Mouse (Mus musculus) limb, embryonic 11.5 days (tissue): Measurements from ENCODE around the gene Lsm12. TPM values are rescaled to one million over a fixed set of nuclear protein-coding genes. Genes with fewer than 3 reads are reported as not detected.
A peak's percentile ranks its signal among the peaks of the same experiment; 100 is the strongest.

Source experiments
- ATAC-seq: fragments of 200-750 bp; cut with Nextera tagmentation; 2 replicates; pipeline ENCODE4 v1.8.0; 2017; ENCODE audit warnings: low read depth; ENCODE audit not compliant: insufficient number of reproducible peaks, low FRiP score, low TSS enrichment
- DNase-seq: peaks from one replicate; pipeline ENCODE4 v3.0.0-alpha.2; 2015; ENCODE audit warnings: low spot score
- H3K27ac ChIP-seq: fragments of 300-500 bp; sonication (generic); replicated peaks from 2 replicates; pipeline ENCODE4 v1.5.1; 2014; ENCODE audit warnings: low read depth, mild to moderate bottlenecking, low read length
- H3K27me3 ChIP-seq: fragments of 300-500 bp; sonication (generic); 2 replicates; pipeline ENCODE4 v1.6.1; 2014; ENCODE audit warnings: mild to moderate bottlenecking, low read length, mixed read lengths; ENCODE audit not compliant: control insufficient read depth, insufficient read depth
- H3K36me3 ChIP-seq: fragments of 300-500 bp; sonication (generic); 2 replicates; pipeline ENCODE4 v1.6.1; 2014; ENCODE audit warnings: mild to moderate bottlenecking, low read length, moderate library complexity, mixed read lengths; ENCODE audit not compliant: control insufficient read depth, insufficient read depth
- H3K4me1 ChIP-seq: fragments of 300-500 bp; sonication (generic); 2 replicates; pipeline ENCODE4 v1.6.1; 2014; ENCODE audit warnings: low read length, mixed read lengths; ENCODE audit not compliant: control insufficient read depth, insufficient read depth
- H3K4me2 ChIP-seq: fragments of 300-500 bp; sonication (generic); 2 replicates; pipeline ENCODE4 v1.6.1; 2014; ENCODE audit warnings: low read depth, mild to moderate bottlenecking, moderate library complexity; ENCODE audit not compliant: severe bottlenecking
- H3K4me3 ChIP-seq: fragments of 300-500 bp; sonication (generic); 2 replicates; pipeline ENCODE4 v1.5.1; 2014; ENCODE audit warnings: low read depth, low read length
- H3K9ac ChIP-seq: fragments of 300-500 bp; sonication (generic); 2 replicates; pipeline ENCODE4 v1.6.1; 2014; ENCODE audit warnings: mild to moderate bottlenecking, low read length
- H3K9me3 ChIP-seq: fragments of 300-500 bp; sonication (generic); 2 replicates; pipeline ENCODE4 v1.6.1; 2016; ENCODE audit warnings: low read length; ENCODE audit not compliant: control insufficient read depth
- WGBS: fragments of 180-500 bp; shearing (Covaris S2); extraction: QIAGEN DNeasy Blood & Tissue Kit; methylation state at CpG from one replicate; pipeline ENCODE4 v1.1.7; 2014; 5-methylcytosine and 5-hydroxymethylcytosine counted together
- polyA plus RNA-seq: library from polyadenylated mRNA; unstranded; fragments of >200 nt; fragmentation: Nextera tagmentation; extraction: Ambion mirVana; gene quantifications from 2 replicates; pipeline ENCODE4 v1.2.1, GENCODE M21; 2014

The Lsm12 gene
- polyA plus RNA-seq, 1 experiment from 2014 or later, result 74.5 TPM

DNA sequence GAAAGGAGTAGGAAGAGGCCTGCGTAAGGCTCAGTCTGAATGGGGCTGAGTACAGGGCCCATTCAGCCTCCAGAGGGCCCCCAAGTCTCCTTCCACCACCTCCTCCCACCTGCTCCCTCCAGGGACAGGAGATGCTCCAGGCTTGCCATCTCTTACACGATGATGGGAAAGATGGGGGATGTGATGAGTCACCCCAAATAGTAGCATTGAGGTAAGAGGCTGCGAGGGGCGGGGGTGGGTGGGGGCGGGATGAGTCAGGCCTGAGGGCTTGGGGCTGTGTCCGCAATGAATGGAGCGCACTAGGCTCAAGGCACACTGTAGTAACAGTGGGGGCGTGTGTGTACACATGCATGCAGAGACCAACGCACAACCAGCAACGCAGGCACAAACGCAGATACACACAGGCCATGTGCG lies 16.3 kb upstream of the Lsm12 start:
- DNase-seq, result no peak
- 82% methylated on average over 12 of the region's 12 CpGs for WGBS
- no peak overlapping the region for H3K27ac ChIP-seq
- H3K9ac ChIP-seq, result no peak overlapping the region; the same call in 1 of the 2 replicates
- H3K27me3 ChIP-seq, result no peaks in the 10 kb centered on the region
- peaks cover 10% of the 10 kb centered on the region; the same call in 1 of the 2 replicates for H3K4me1 ChIP-seq
- no peak for ATAC-seq
- no peak overlapping the region for H3K4me2 ChIP-seq
- H3K9me3 ChIP-seq, result no peaks in the 10 kb centered on the region
- H3K4me3 ChIP-seq, result no peak overlapping the region
- peaks cover 7% of the 10 kb centered on the region; the same call in 1 of the 2 replicates for H3K36me3 ChIP-seq

DNA sequence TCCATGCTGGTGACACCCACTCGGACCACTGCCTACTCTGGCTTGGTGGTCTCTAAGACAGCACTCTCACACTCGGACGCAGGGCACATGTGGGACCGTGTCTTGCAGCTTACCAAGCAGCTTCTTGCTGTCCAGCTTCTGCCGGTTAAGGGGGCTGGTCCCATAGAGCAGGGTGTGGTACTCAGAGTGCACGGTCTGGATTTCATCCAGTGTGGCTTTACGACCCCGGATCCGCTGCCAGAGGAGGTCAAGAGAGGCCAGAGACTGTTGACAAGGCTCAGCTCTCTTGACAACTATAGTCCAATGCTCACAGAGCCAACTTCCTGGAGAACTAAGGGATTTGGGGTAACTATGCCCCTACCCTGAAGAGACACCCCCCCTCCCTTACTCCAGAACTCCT lies 14.8 kb upstream of the Lsm12 start:
- no peak overlapping the region for H3K9ac ChIP-seq
- no peak overlapping the region for H3K27ac ChIP-seq
- ATAC-seq (no peak), DNase-seq (no peak)
- WGBS, result 22% methylated on average over 9 of the region's 9 CpGs
- H3K9me3 ChIP-seq, result no peaks in the 10 kb centered on the region
- H3K4me1 ChIP-seq, result peaks cover 10% of the 10 kb centered on the region; the same call in 1 of the 2 replicates
- no peak overlapping the region for H3K4me2 ChIP-seq
- H3K27me3 ChIP-seq, result no peaks in the 10 kb centered on the region
- H3K4me3 ChIP-seq, result no peak overlapping the region
- peaks cover 12% of the 10 kb centered on the region for H3K36me3 ChIP-seq

DNA sequence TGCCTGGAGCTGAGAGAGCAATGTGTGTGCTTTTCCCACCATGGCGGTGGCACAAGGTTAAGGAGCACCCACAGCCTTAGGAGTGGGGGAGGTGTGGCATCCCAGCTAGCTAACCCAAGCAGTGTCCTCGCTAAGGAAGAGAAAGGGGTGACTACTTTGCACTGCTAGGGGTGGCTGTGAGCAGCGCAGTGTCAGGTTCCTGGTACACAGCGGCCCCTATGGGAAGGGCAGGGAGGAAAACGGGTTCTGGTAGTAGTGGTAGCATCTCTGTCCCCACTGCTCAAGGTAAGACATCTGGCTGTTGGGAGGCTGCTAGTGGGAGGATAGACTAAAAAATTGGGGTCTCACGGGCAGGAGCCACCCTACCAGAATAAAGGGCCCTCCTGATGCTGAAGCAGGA lies 13.1 kb upstream of the Lsm12 start:
- no peak for ATAC-seq
- DNase-seq, result no peak

DNA sequence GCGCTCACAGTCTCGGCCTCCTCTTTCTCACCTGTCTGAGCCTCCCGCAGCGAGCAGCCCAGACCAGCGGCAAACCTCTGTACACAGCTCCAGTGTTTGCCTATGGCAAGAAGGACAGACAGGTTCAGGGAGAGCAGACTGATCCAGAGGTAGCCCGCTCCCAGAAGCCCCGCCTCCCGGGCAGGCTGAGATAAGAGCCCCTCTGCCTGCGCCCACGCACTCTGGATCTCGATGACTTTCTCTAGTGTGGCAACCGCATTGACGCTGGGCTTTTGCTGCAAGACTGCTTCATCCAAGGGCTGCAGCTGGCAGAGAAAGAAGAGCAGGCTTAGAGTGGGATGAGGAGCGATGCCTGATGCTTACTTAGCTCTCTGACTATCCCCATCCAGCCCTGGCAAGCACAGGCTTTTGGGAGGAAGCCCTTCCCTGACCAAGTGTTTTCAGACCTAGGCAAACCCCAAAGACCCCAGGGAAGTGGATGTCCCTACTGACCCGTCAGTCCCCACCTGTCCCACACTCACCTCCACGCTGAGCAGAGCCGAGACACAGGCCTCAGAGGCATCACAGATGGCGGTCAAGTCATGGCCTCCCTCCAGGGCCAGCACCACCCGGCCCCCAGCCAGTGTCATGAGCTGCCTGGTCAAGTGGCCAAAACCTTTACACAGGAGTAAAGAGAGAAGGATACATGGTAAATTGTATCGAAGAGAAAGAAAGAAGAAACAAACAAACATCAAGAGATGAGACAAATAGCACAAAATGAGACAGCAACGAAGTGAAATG lies 11.1 kb upstream of the Lsm12 start:
- 84% methylated on average over 21 of the region's 21 CpGs for WGBS
- Histone ChIP-seq H3K27ac (no peak overlapping the region), H3K4me2 (no peak overlapping the region), H3K36me3 (peaks cover 12% of the 10 kb centered on the region), H3K4me3 (no peak overlapping the region), H3K27me3 (no peaks in the 10 kb centered on the region), H3K9ac (no peak overlapping the region), H3K4me1 (peaks cover 10% of the 10 kb centered on the region), H3K9me3 (no peaks in the 10 kb centered on the region)
- DNase-seq, result no peak
- no peak for ATAC-seq

More for the DNA sequence above, 13.1 kb upstream of the Lsm12 start:
- Histone ChIP-seq H3K27ac (no peak overlapping the region), H3K9ac (no peak overlapping the region), H3K27me3 (no peaks in the 10 kb centered on the region), H3K36me3 (peaks cover 12% of the 10 kb centered on the region), H3K9me3 (no peaks in the 10 kb centered on the region), H3K4me2 (no peak overlapping the region), H3K4me3 (no peak overlapping the region), H3K4me1 (peaks cover 10% of the 10 kb centered on the region; the same call in 1 of the 2 replicates)
- WGBS, result 67% methylated on average over 6 of the region's 6 CpGs

DNA sequence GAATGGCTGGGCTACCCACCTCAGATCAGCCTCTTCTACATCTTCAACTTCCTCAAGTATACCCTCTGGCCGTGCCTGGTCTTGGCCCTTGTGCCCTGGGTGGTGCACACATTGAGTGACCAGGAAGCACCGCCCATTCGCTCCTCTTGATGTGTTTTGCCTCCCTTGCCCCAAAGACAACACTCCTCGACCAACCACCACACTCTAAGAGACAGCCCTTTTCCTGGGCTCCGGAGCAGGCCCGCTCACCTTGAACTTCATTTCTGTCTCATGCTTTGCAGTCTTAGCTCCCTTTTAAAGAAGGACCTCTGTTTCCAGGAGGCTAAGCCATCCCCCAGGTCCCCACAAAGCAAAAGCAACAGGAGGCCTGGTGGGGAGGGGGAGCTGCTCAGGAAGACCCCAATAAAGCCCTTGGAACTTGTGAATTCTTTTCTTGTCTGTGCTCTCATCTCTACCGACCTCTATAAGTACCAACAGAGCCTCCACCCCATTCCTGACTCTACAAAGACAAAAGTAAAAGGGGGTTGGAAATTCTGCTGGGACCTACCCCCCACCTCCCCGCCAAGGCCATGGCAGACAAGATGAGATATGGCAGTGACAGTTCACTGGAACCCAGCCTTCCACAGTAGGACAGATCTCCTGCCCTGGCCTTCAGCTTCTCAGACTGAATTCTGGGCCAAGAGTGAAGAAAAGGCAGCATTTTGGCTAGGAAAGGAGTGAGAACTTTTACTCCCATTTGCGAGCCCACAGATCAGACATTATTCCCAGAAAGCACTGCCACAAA lies 8.8 kb upstream of the Lsm12 start:
- Histone ChIP-seq H3K9me3 (no peaks in the 10 kb centered on the region), H3K4me1 (peaks cover 11% of the 10 kb centered on the region), H3K27me3 (no peaks in the 10 kb centered on the region), H3K9ac (no peak overlapping the region), H3K4me2 (no peak overlapping the region), H3K27ac (no peak overlapping the region), H3K4me3 (no peak overlapping the region), H3K36me3 (peaks cover 10% of the 10 kb centered on the region)
- ATAC-seq (no peak), DNase-seq (no peak)
- 85% methylated on average over 9 of the region's 9 CpGs for WGBS

DNA sequence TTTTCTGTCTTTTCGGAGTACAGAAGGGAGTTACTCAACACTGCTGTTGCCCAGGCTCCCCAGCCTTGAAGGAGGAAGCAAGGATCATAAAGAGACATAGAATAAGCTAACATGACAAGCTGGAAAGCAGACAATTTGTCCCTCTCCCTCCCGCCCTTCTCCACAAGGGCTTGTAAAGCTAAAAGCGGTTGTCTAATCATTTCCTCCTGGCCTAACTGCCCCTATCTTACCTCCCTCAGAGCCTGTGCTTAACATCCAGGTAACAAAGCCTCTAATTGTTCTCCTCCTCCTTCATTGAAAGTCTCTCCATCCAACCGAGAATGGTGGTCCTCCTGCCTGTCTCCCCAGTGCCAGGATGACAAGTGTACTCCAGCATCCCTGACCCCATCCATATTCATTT lies 5.8 kb upstream of the Lsm12 start:
- ATAC-seq (no peak), DNase-seq (no peak)
- no peaks in the 10 kb centered on the region for H3K27me3 ChIP-seq
- WGBS, result 38% methylated on average over 4 of the region's 4 CpGs
- H3K9ac ChIP-seq, result peak overlapping the region; percentile 41
- H3K9me3 ChIP-seq, result no peaks in the 10 kb centered on the region
- no peak overlapping the region for H3K27ac ChIP-seq
- H3K4me3 ChIP-seq, result peak overlapping the region; percentile 62; the same call in 1 of the 2 replicates
- peaks cover 11% of the 10 kb centered on the region for H3K4me1 ChIP-seq
- peak overlapping the region; percentile 90 for H3K4me2 ChIP-seq
- peaks cover 4% of the 10 kb centered on the region for H3K36me3 ChIP-seq

DNA sequence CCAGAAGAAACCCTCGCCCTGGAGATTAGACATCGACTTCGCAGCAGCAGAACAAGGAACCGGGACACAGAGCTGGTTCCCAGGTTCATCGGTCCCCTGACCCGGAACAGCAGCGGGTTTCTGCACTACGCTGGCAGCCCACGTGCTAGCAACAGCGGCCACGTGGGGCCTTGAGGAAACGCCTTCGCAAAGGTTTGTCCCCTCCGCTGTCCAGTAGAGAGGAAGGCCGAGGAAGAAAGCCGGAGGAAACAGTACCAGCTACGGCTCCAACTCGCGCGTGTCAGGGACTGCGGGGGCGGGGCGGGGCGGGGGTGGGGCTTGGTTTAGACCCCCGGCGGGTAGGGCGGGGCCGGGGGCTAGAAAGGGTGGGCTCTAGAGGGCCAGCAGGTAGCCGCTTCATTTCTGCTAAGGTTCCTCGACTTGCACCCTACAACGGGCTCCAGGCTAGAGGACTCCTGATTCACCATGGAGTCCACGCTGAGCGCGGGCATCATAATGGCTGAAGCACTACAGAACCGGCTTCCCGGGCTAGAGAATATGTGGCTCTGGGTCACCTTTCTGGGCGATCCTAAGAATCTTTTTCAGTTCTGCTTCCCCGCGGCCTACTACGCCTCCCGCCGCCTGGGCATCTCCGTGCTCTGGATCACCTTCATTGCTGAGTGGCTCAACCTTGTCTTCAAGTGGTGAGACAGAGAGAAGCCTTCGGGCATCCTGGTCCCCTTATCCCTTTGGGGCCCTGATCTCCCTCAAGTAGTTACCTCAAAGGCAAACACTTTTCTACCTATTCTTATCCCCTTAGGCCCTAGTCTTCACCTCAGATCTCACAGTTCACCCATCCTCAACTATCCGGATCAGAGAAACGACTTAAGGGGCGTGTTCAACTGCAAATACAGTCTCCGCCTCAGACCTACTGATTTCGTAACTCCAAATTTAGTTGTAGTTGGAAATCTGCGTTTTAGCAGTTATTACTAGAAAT lies 4.7 kb upstream of the Lsm12 start, which contains the start of gene G6pc3:
Gene G6pc3, plus strand, starts transcription at position 160 of the 976 bp plus-strand sequence.
- ATAC-seq (peak; percentile 87), DNase-seq (peak; percentile 86)
- H3K9ac ChIP-seq, result peak within 1 kb of the TSS; percentile 70
- 3% methylated on average over 47 of the region's 50 CpGs for WGBS
- H3K27ac ChIP-seq, result 0 out of 2 replicates have a peak within 1 kb of the TSS, but pooled peaks have one; percentile 18
- H3K9me3 ChIP-seq, result no peaks in the 10 kb centered on the region
- no peaks in the 10 kb centered on the region for H3K27me3 ChIP-seq
- peak within 1 kb of the TSS; percentile 62 for H3K4me3 ChIP-seq
- H3K4me1 ChIP-seq, result peaks cover 11% of the 10 kb centered on the region
- H3K36me3 ChIP-seq, result peaks cover 2% of the 10 kb centered on the region
- peak within 1 kb of the TSS; percentile 90 for H3K4me2 ChIP-seq
